Mouse (Mus musculus) C2C12 (cell line): Measurements from ENCODE around the gene Atp5s.

ENCODE experiments used
- CEBPB ChIP-seq: IDR thresholded peaks from one replicate; pipeline ENCODE4 v1.6.1; 2011; ENCODE audit warnings: low read depth, mild to moderate bottlenecking, control low read depth, moderate library complexity
- CTCF ChIP-seq: IDR thresholded peaks from one replicate; pipeline ENCODE4 v1.5.1; 2011; ENCODE audit not compliant: control insufficient read depth, insufficient read depth, insufficient read length
- MAX ChIP-seq: IDR thresholded peaks from one replicate; pipeline ENCODE4 v1.6.1; 2011; ENCODE audit warnings: mild to moderate bottlenecking, control low read depth
- MYOD1 ChIP-seq: IDR thresholded peaks from one replicate; pipeline ENCODE4 v1.6.1; 2011; ENCODE audit warnings: low read depth; ENCODE audit not compliant: control insufficient read depth, insufficient read length
- MYOG ChIP-seq: IDR thresholded peaks from one replicate; pipeline ENCODE4 v1.6.1; 2011; ENCODE audit not compliant: control insufficient read depth, insufficient read length; ENCODE audit errors: extremely low read depth
- USF1 ChIP-seq: IDR thresholded peaks from one replicate; pipeline ENCODE4 v1.6.1; 2011; ENCODE audit warnings: low read depth, mild to moderate bottlenecking, control low read depth, moderate library complexity

GRCm38 (mm10) chr12:69760014-69760413, 35.3 kb downstream of the Atp5s start:
- TF ChIP-seq CTCF, result no peak
- no peak for TF ChIP-seq USF1
- TF ChIP-seq MAX, result no peak
- TF ChIP-seq MYOG, result no peak
- TF ChIP-seq MYOD1, result no peak
- TF ChIP-seq CEBPB, result no peak
